Mouse (Mus musculus): ENCODE measurements around the gene Pifo. TPM values are rescaled to one million over a fixed set of nuclear protein-coding genes. Genes with fewer than 3 reads are reported as not detected.
"Not testable (repeated sequence)": the region's sequence is repeated elsewhere in the genome, so short reads cannot be mapped to it uniquely, and the experiment has no call there.

The Pifo gene
- not detected in 2 replicates for polyA plus RNA-seq (2011; ENCODE audit: insufficient read length, low read depth, missing spikeins)

DNA sequence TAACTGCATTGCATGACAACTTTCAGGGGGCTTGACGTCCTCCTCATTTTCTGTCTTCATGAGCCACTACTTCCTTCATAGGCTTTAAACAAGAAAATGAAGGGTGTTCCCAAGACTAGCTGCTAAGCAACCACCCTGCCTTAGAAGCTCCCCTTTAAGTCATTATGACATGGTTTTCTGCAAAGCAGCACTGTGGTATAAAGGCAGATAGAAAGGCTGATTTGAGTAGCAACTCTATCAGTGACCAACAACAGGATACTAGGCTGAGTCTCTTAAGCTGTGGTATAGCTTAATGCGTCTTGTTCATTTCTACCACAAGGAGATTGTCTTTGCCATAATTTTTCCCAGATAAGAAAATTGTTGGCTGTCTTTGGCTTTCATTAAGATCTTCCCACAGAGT lies at the start of gene Pifo:
Pifo (minus strand) TSS at position 101 of the 400 bp plus-strand sequence.
- Histone ChIP-seq H3K27ac (ENCODE audit: insufficient read depth, low read length) (no peak within 1 kb of the TSS), H3K4me1 (ENCODE audit: control insufficient read depth, insufficient read depth, low read length) (no peaks in the 10 kb centered on the region)
- TF ChIP-seq CTCF (IDR thresholded peaks at IDR 0.05; ENCODE audit: borderline replicate concordance, insufficient read depth, low read length), result no peak
- TF ChIP-seq POLR2A (IDR thresholded peaks at IDR 0.05; ENCODE audit: low read depth, low read length), result no peak

DNA sequence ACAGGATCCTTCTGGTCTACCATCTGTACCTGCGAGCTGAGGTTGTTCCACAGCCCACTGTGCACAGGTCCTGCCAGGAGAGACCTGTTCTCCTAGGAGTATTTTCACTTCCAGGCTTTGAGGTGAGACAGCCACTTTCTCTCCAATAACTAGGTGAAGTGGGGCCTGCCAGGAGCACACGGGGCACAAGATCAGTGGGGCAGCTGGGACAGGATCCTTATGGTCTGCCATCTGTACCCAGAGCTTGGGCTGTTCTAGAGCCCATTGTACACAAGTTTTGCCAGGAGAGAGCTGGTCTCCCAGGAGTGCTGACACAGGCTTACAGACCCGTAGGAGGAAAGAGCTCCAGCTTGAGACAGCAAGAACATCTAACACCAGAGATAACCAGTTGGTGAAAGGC lies 43.5 kb upstream of the Pifo start:
- Histone ChIP-seq H3K27ac (ENCODE audit: insufficient read depth, low read length) (no peak overlapping the region), H3K4me3 (ENCODE audit: insufficient read depth, low read length) (no peak overlapping the region), H3K4me1 (ENCODE audit: control insufficient read depth, insufficient read depth, low read length) (no peaks in the 10 kb centered on the region)
- TF ChIP-seq CTCF (IDR thresholded peaks at IDR 0.05; ENCODE audit: borderline replicate concordance, insufficient read depth, low read length), result no peak
- no peak for TF ChIP-seq POLR2A (IDR thresholded peaks at IDR 0.05; ENCODE audit: low read depth, low read length)

More for the DNA sequence above, at the start of gene Pifo:
- no peak within 1 kb of the TSS for H3K4me3 ChIP-seq (ENCODE audit: insufficient read depth, low read length)

- TF ChIP-seq CTCF (IDR thresholded peaks at IDR 0.05; ENCODE audit: borderline replicate concordance, insufficient read depth, low read length) (no peak), POLR2A (IDR thresholded peaks at IDR 0.05; ENCODE audit: low read depth, low read length) (no peak)
- H3K4me1 ChIP-seq (ENCODE audit: control insufficient read depth, insufficient read depth, low read length), result no peaks in the 10 kb centered on the region
- H3K27ac ChIP-seq (ENCODE audit: insufficient read depth, low read length), result no peak overlapping the region
- no peak overlapping the region for H3K4me3 ChIP-seq (ENCODE audit: insufficient read depth, low read length)
Observed at GRCm38 (mm10) chr3:106051896-106052295, 37.5 kb upstream of the Pifo start.

- no peak overlapping the region for H3K4me3 ChIP-seq (ENCODE audit: insufficient read depth, low read length)
- no peaks in the 10 kb centered on the region for H3K4me1 ChIP-seq (ENCODE audit: control insufficient read depth, insufficient read depth, low read length)
- no peak for TF ChIP-seq POLR2A (IDR thresholded peaks at IDR 0.05; ENCODE audit: low read depth, low read length)
- no peak for TF ChIP-seq CTCF (IDR thresholded peaks at IDR 0.05; ENCODE audit: borderline replicate concordance, insufficient read depth, low read length)
- H3K27ac ChIP-seq (ENCODE audit: insufficient read depth, low read length), result no peak overlapping the region
Observed at GRCm38 (mm10) chr3:106040306-106040705, 25.9 kb upstream of the Pifo start.

DNA sequence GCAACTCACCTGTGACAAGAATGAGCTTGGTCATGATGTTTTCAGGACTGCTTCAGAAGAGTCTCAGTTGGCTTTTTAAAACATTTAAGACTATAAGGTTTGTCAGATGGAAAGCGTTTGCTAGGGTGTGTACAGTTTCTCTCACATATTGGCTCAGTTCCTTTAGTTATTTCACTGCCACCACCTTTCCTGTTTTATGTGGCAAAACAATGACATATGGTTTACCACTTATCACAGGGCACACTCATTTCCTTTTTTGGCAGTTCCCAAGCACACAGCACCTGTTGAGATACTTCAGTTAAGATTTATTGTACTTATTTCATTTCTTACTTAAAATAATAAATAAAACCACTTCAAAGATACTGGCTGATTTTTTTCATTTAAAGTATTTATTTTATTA lies 18.3 kb upstream of the Pifo start, which contains the start of gene Chil5:
Chil5 (minus strand) TSS at position 34 of the 400 bp plus-strand sequence.
- Histone ChIP-seq H3K4me3 (ENCODE audit: insufficient read depth, low read length) (no peak within 1 kb of the TSS), H3K4me1 (ENCODE audit: control insufficient read depth, insufficient read depth, low read length) (no peaks in the 10 kb centered on the region), H3K27ac (ENCODE audit: insufficient read depth, low read length) (no peak within 1 kb of the TSS)
- TF ChIP-seq POLR2A (IDR thresholded peaks at IDR 0.05; ENCODE audit: low read depth, low read length) (no peak), CTCF (IDR thresholded peaks at IDR 0.05; ENCODE audit: borderline replicate concordance, insufficient read depth, low read length) (no peak)

DNA sequence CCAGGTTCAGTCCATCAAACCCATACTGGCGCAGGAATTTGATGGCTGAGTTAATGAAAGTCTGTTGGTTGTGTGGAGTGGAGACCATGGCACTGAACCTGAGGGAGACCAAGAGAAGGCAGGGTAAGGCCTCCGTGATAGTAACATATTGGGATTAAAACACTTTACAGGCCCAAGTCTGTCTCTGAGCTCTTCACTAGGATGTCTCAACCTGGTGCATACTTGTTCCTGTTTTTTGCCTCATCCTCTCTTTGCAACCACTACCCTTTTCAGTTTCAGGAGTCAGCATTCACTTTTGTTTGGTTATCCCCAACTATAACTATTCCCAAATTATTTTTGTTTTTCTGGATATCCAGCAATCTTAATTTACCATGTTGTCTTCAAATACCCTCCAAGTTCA lies 9.7 kb upstream of the Pifo start:
- no peaks in the 10 kb centered on the region for H3K4me1 ChIP-seq (ENCODE audit: control insufficient read depth, insufficient read depth, low read length)
- no peak for TF ChIP-seq POLR2A (IDR thresholded peaks at IDR 0.05; ENCODE audit: low read depth, low read length)
- no peak for TF ChIP-seq CTCF (IDR thresholded peaks at IDR 0.05; ENCODE audit: borderline replicate concordance, insufficient read depth, low read length)
- H3K27ac ChIP-seq (ENCODE audit: insufficient read depth, low read length), result no peak overlapping the region
- no peak overlapping the region for H3K4me3 ChIP-seq (ENCODE audit: insufficient read depth, low read length)

- Histone ChIP-seq H3K27ac (ENCODE audit: insufficient read depth, low read length) (no peak overlapping the region), H3K4me3 (ENCODE audit: insufficient read depth, low read length) (no peak overlapping the region), H3K4me1 (ENCODE audit: control insufficient read depth, insufficient read depth, low read length) (no peaks in the 10 kb centered on the region)
- no peak for TF ChIP-seq POLR2A (IDR thresholded peaks at IDR 0.05; ENCODE audit: low read depth, low read length)
- no peak for TF ChIP-seq CTCF (IDR thresholded peaks at IDR 0.05; ENCODE audit: borderline replicate concordance, insufficient read depth, low read length)
Observed at GRCm38 (mm10) chr3:106021840-106022239, 7.4 kb upstream of the Pifo start.

DNA sequence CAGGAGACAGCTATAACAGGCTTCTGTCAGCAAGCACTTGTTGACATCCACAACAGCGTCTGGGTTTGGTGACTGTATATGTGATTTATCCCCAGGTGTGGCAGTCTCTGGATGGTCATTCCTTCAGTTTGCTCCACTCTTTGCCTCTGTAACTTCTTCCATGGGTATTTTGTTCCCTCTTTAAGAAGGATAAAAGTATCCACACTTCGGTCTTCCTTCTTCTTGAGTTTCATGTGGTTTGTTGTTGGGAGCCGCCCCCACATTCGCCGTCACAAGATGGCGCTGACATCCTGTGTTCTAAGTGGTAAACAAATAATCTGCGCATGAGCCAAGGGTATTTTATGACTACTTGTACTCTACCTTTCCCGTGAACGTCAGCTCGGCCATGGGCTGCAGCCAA lies 11.1 kb downstream of the Pifo start:
- not testable (repeated sequence) for H3K4me1 ChIP-seq (ENCODE audit: control insufficient read depth, insufficient read depth, low read length); H3K27ac ChIP-seq (ENCODE audit: insufficient read depth, low read length); H3K4me3 ChIP-seq (ENCODE audit: insufficient read depth, low read length)

- Histone ChIP-seq H3K4me3 (ENCODE audit: insufficient read depth, low read length) (no peak overlapping the region), H3K27ac (ENCODE audit: insufficient read depth, low read length) (no peak overlapping the region), H3K4me1 (ENCODE audit: control insufficient read depth, insufficient read depth, low read length) (no peaks in the 10 kb centered on the region)
- TF ChIP-seq POLR2A (IDR thresholded peaks at IDR 0.05; ENCODE audit: low read depth, low read length) (no peak), CTCF (IDR thresholded peaks at IDR 0.05; ENCODE audit: borderline replicate concordance, insufficient read depth, low read length) (no peak)
Observed at GRCm38 (mm10) chr3:106001416-106002370, 12.8 kb downstream of the Pifo start.

DNA sequence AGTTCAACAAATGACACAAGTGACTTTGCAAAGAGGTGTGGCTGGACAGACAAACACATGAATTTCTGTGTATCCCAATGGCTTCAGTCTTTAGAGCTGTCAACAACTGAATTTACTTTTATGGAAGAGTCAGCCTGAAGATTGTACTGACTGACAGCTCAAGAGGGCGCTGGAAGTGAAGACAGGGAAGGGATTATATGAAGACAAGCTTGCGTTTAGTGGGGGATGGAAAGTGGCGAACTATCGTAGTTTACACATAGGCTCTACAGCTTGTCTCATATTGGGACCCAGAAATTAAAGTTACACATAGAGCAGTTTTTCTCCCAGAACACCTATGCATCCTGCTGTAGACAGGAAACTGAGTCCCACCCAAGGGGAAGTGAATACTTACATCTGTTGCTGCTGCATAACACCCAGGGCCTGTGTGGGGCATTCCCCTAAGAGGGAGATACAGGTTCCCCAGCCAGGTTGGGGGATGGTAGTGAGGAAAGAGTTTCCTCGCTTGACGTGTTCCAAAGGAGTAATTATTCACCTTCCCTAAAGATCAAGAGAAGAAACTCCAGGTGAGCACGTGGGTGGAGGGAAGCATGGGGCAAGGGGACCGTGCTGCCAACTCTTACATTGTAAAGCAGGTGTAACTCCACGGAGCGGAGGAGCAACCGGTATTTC lies 13.6 kb downstream of the Pifo start:
- Histone ChIP-seq H3K27ac (ENCODE audit: insufficient read depth, low read length) (no peak overlapping the region), H3K4me3 (ENCODE audit: insufficient read depth, low read length) (no peak overlapping the region), H3K4me1 (ENCODE audit: control insufficient read depth, insufficient read depth, low read length) (no peaks in the 10 kb centered on the region)
- no peak for TF ChIP-seq CTCF (IDR thresholded peaks at IDR 0.05; ENCODE audit: borderline replicate concordance, insufficient read depth, low read length)
- TF ChIP-seq POLR2A (IDR thresholded peaks at IDR 0.05; ENCODE audit: low read depth, low read length), result no peak
